Mouse (Mus musculus) layer of hippocampus, postnatal 36 days (tissue): ENCODE results near the gene Gm47283. TPM values are rescaled to one million over a fixed set of nuclear protein-coding genes. Genes with fewer than 3 reads are reported as not detected.

Experiments used
- total RNA-seq, 2 experiments: library from RNA; stranded (reverse); gene quantifications; 2 replicates each; pipeline ENCODE4 v1.2.3; 2021

Gm47283 gene
- total RNA-seq, 2 experiments from 2014 or later, result not detected

Other genes starting within 250 kb of the Gm47283 start
- gene Gm21860, start 29.9 kb upstream of the Gm47283 start, total RNA-seq, result not detected
- not detected for gene Gm21748, start 54.4 kb downstream of the Gm47283 start, total RNA-seq